Mouse (Mus musculus) liver, adult 2 months (tissue): ENCODE data around the gene Podn.

Experiments
- CTCF ChIP-seq: fragments of 200-500 bp; IDR thresholded peaks from 2 replicates; pipeline ENCODE4 v1.5.1; 2011; ENCODE audit warnings: low read depth, low read length, control low read depth
- POLR2A ChIP-seq: fragments of 200-500 bp; IDR thresholded peaks from 2 replicates; pipeline ENCODE4 v1.6.1; 2011; ENCODE audit warnings: low read length, control low read depth; ENCODE audit not compliant: insufficient read depth; ENCODE audit errors: extremely low read depth

DNA sequence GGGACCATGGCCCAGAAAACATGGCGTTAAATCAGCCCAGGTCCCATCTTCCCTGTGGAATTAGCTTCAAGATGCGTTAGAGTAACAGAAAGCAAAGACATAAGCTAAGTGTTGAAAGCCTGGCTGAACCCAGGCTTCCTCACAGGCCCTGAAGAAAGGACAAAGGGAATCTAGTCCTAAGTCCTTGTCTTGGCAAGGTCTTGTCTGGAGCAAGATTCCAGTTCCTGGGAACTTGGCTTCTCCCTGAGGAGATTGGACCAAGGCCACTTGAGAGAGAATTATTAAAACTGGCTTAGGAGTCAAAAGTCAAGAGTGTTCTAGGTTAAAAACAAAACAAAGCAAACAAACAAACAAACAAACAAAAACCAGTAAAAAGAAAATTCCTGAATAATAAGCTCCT, 32.1 kb upstream of the Podn start:
- TF ChIP-seq CTCF (no peak), POLR2A (no peak)
